Mouse (Mus musculus) small intestine, adult 2 months (tissue): ENCODE measurements around the gene Phactr1.

Source experiments
- CTCF ChIP-seq: fragments of 200-500 bp; IDR thresholded peaks from 2 replicates; pipeline ENCODE4 v1.5.1; 2012; ENCODE audit warnings: low read depth, mild to moderate bottlenecking, control low read depth, inconsistent platforms, low read length, moderate library complexity, mixed read lengths; ENCODE audit not compliant: insufficient replicate concordance, insufficient read length; ENCODE audit errors: extremely low read depth
- POLR2A ChIP-seq: fragments of 200-500 bp; IDR thresholded peaks from 2 replicates; pipeline ENCODE4 v1.6.1; 2012; ENCODE audit warnings: low read depth, mild to moderate bottlenecking, control low read depth, inconsistent platforms, low read length, moderate library complexity

- no peak for TF ChIP-seq CTCF
- TF ChIP-seq POLR2A = no peak
Measured at GRCm38 (mm10) chr13:42976144-42976543, 295.7 kb downstream of the Phactr1 start.
